Mouse (Mus musculus) liver, embryonic 15.5 days (tissue): ENCODE results near the gene Vkorc1. TPM values are rescaled to one million over a fixed set of nuclear protein-coding genes. Genes with fewer than 3 reads are reported as not detected.
A peak's percentile ranks its signal among the peaks of the same experiment; 100 is the strongest.

Source experiments
- ATAC-seq: fragments of 200-750 bp; cut with Nextera tagmentation; 2 replicates; pipeline ENCODE4 v1.8.0; 2017; ENCODE audit warnings: moderate number of reproducible peaks, mild to moderate bottlenecking, moderate library complexity; ENCODE audit not compliant: insufficient read depth
- H3K27ac ChIP-seq: fragments of 300-500 bp; sonication (generic); replicated peaks from 2 replicates; pipeline ENCODE4 v1.5.1; 2015; ENCODE audit warnings: mild to moderate bottlenecking, inconsistent platforms
- H3K27me3 ChIP-seq: fragments of 300-500 bp; sonication (generic); 2 replicates; pipeline ENCODE4 v1.6.1; 2015; ENCODE audit warnings: mild to moderate bottlenecking, inconsistent platforms
- H3K36me3 ChIP-seq: fragments of 300-500 bp; sonication (generic); replicated peaks from 2 replicates; pipeline ENCODE4 v1.6.1; 2015; ENCODE audit warnings: moderate library complexity, mild to moderate bottlenecking, inconsistent platforms
- H3K4me1 ChIP-seq: fragments of 300-500 bp; sonication (generic); replicated peaks from 2 replicates; pipeline ENCODE4 v1.6.1; 2015; ENCODE audit warnings: inconsistent platforms
- H3K4me2 ChIP-seq: fragments of 300-500 bp; sonication (generic); 2 replicates; pipeline ENCODE4 v1.6.1; 2015; ENCODE audit warnings: moderate library complexity, mild to moderate bottlenecking, inconsistent platforms
- H3K4me3 ChIP-seq: fragments of 300-500 bp; sonication (generic); replicated peaks from 2 replicates; pipeline ENCODE4 v1.5.1; 2015; ENCODE audit warnings: mild to moderate bottlenecking, inconsistent platforms
- H3K9ac ChIP-seq: fragments of 300-500 bp; sonication (generic); 2 replicates; pipeline ENCODE4 v1.6.1; 2015; ENCODE audit warnings: moderate library complexity, mild to moderate bottlenecking, inconsistent platforms
- H3K9me3 ChIP-seq: fragments of 300-500 bp; sonication (generic); replicated peaks from 2 replicates; pipeline ENCODE4 v1.6.1; 2016; ENCODE audit warnings: inconsistent platforms
- WGBS: fragments of 180-500 bp; shearing (Covaris S2); methylation state at CpG from one replicate; pipeline ENCODE4 v1.1.7; 2015; ENCODE audit warnings: mixed read lengths; ENCODE audit not compliant: insufficient replicate concordance; 5-methylcytosine and 5-hydroxymethylcytosine counted together
- polyA plus RNA-seq: library from polyadenylated mRNA; unstranded; fragments of >200 nt; fragmentation: Nextera tagmentation; extraction: Ambion mirVana; gene quantifications from 2 replicates; pipeline ENCODE4 v1.2.1, GENCODE M21; 2015

Vkorc1 gene
- polyA plus RNA-seq, 1 experiment from 2014 or later = 122 TPM

- Histone ChIP-seq H3K4me1 (peaks cover 55% of the 10 kb centered on the region), H3K9ac (peak within 1 kb of the TSS; percentile 39), H3K9me3 (no peaks in the 10 kb centered on the region), H3K27me3 (peaks cover 9% of the 10 kb centered on the region; the same call in 1 of the 2 replicates), H3K4me2 (peak within 1 kb of the TSS; percentile 50), H3K4me3 (peak within 1 kb of the TSS; percentile 49), H3K27ac (peak within 1 kb of the TSS; percentile 45; the same call in 1 of the 2 replicates), H3K36me3 (peaks cover 22% of the 10 kb centered on the region)
- WGBS = 25% methylated on average over 6 of the region's 6 CpGs
- no peak for ATAC-seq
Measured at GRCm38 (mm10) chr7:127929923-127930322, 34.5 kb upstream of the Vkorc1 start, which contains the start of gene Prss8. Prss8 (minus strand) TSS chr7:127930104.

DNA sequence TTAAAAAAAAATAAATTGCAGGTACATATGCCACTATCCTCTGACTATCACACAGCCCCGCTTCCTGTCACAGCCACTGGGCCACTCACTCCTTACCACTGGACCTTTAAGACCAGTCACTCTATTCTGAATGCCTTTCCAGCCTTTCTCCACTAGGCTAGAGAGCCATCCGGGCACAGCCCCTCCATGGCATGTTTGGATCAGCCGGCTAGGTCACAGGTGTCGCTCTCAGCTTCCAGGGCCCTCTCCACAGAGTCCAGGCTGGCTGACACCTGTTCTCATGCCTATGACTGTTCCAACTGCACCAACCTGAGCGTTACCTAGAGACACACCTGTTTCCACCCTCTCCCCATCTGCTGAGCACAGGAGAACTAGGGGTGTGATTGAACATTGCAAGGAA is 33.2 kb upstream of the Vkorc1 start:
- Histone ChIP-seq H3K36me3 (peaks cover 31% of the 10 kb centered on the region), H3K4me1 (peaks cover 43% of the 10 kb centered on the region), H3K4me2 (peak overlapping the region; percentile 50), H3K27me3 (peaks cover 9% of the 10 kb centered on the region; the same call in 1 of the 2 replicates), H3K4me3 (peak overlapping the region; percentile 49), H3K9ac (no peak overlapping the region), H3K27ac (no peak overlapping the region), H3K9me3 (no peaks in the 10 kb centered on the region)
- ATAC-seq = no peak
- 60% methylated on average over 5 of the region's 5 CpGs for WGBS

- H3K4me2 ChIP-seq = no peak overlapping the region
- peaks cover 33% of the 10 kb centered on the region for H3K36me3 ChIP-seq
- H3K9me3 ChIP-seq = no peaks in the 10 kb centered on the region
- H3K4me1 ChIP-seq = peaks cover 46% of the 10 kb centered on the region
- WGBS = 76% methylated on average over 11 of the region's 11 CpGs
- ATAC-seq = no peak
- H3K27me3 ChIP-seq = peaks cover 9% of the 10 kb centered on the region; the same call in 1 of the 2 replicates
- no peak overlapping the region for H3K4me3 ChIP-seq
- no peak overlapping the region for H3K9ac ChIP-seq
- H3K27ac ChIP-seq = no peak overlapping the region
Measured at GRCm38 (mm10) chr7:127927726-127928125, 32.3 kb upstream of the Vkorc1 start.

- peaks cover 52% of the 10 kb centered on the region for H3K4me1 ChIP-seq
- H3K4me3 ChIP-seq = no peak overlapping the region
Measured at GRCm38 (mm10) chr7:127926846-127927245, 31.4 kb upstream of the Vkorc1 start.

DNA sequence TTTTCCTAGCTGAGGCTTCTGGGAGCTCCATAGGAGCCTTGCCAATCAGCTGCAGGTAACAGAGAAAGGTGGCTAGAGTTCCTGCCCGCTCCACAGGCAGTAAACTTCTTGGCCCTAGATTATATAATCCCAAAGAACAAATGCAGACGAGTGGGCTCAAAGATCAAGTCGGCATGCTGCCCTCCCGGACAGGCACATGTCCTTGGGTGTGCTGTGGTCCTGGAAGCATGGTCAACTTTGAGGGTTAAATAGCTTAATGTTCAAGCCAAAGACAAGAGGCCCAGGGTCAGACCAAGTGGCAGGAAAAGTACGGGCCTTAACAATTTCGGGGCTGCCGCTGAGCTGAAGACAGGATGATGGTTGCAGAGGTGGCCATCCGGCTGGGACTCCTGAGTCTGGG is 30.6 kb upstream of the Vkorc1 start:
- Histone ChIP-seq H3K9ac (no peak overlapping the region), H3K4me3 (no peak overlapping the region), H3K9me3 (no peaks in the 10 kb centered on the region), H3K4me2 (no peak overlapping the region), H3K4me1 (peaks cover 48% of the 10 kb centered on the region), H3K36me3 (peaks cover 33% of the 10 kb centered on the region), H3K27ac (no peak overlapping the region), H3K27me3 (peaks cover 9% of the 10 kb centered on the region; the same call in 1 of the 2 replicates)
- no peak for ATAC-seq
- WGBS = 77% methylated on average over 8 of the region's 8 CpGs

More at GRCm38 (mm10) chr7:127926846-127927245, 31.4 kb upstream of the Vkorc1 start:
- H3K27me3 ChIP-seq = peaks cover 9% of the 10 kb centered on the region; the same call in 1 of the 2 replicates
- no peak overlapping the region for H3K9ac ChIP-seq
- no peak overlapping the region for H3K4me2 ChIP-seq
- WGBS = 73% methylated on average over 11 of the region's 11 CpGs
- no peak overlapping the region for H3K27ac ChIP-seq
- no peak for ATAC-seq
- H3K9me3 ChIP-seq = no peaks in the 10 kb centered on the region
- peaks cover 33% of the 10 kb centered on the region for H3K36me3 ChIP-seq

GRCm38 (mm10) chr7:127925252-127925651 is 29.8 kb upstream of the Vkorc1 start:
- Histone ChIP-seq H3K27me3 (peaks cover 8% of the 10 kb centered on the region; the same call in 1 of the 2 replicates), H3K4me1 (peaks cover 43% of the 10 kb centered on the region), H3K27ac (no peak overlapping the region), H3K36me3 (peaks cover 36% of the 10 kb centered on the region), H3K9me3 (no peaks in the 10 kb centered on the region), H3K9ac (no peak overlapping the region), H3K4me2 (no peak overlapping the region), H3K4me3 (no peak overlapping the region)
- 70% methylated on average over 5 of the region's 5 CpGs for WGBS
- ATAC-seq = no peak

- H3K4me2 ChIP-seq = no peak overlapping the region
- H3K9me3 ChIP-seq = no peaks in the 10 kb centered on the region
- 70% methylated on average over 5 of the region's 5 CpGs for WGBS
- no peak overlapping the region for H3K9ac ChIP-seq
- H3K36me3 ChIP-seq = peaks cover 36% of the 10 kb centered on the region
- no peak overlapping the region for H3K4me3 ChIP-seq
- no peak overlapping the region for H3K27ac ChIP-seq
- H3K4me1 ChIP-seq = peaks cover 35% of the 10 kb centered on the region
- peaks cover 2% of the 10 kb centered on the region; the same call in 1 of the 2 replicates for H3K27me3 ChIP-seq
- ATAC-seq = no peak
Measured at GRCm38 (mm10) chr7:127923714-127924113, 28.3 kb upstream of the Vkorc1 start.

GRCm38 (mm10) chr7:127922451-127923275 is 27.2 kb upstream of the Vkorc1 start:
- Histone ChIP-seq H3K9ac (no peak overlapping the region), H3K4me2 (no peak overlapping the region), H3K27ac (peak overlapping the region; percentile 64), H3K9me3 (no peaks in the 10 kb centered on the region), H3K36me3 (peaks cover 36% of the 10 kb centered on the region), H3K4me1 (peaks cover 31% of the 10 kb centered on the region), H3K27me3 (no peaks in the 10 kb centered on the region), H3K4me3 (no peak overlapping the region)
- no peak; the same call in 1 of the 2 replicates for ATAC-seq
- 49% methylated on average over 6 of the region's 6 CpGs for WGBS

DNA sequence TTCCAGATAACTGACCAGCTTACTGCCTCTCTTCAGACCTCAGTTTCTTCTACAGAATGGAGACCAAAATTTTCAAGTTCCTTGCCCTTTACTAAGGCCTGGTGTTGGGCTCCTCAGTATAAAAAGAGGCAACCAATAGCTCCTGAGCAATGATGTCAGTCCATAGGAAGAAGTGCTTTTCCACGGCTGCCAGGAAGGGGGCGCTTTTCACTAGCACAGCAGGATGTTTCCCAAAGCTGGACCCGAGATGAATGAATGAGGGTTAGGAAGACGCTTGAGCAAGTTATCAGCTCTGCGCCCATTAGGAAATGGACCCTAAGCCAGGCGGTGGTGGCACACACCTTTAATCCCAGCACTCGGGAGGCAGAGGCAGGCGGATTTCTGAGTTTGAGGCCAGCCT is 26.1 kb upstream of the Vkorc1 start:
- 43% methylated on average over 8 of the region's 8 CpGs for WGBS
- H3K4me1 ChIP-seq = peaks cover 26% of the 10 kb centered on the region
- no peak overlapping the region for H3K4me2 ChIP-seq
- no peak for ATAC-seq
- H3K9me3 ChIP-seq = no peaks in the 10 kb centered on the region
- H3K9ac ChIP-seq = no peak overlapping the region
- no peak overlapping the region for H3K4me3 ChIP-seq
- H3K27ac ChIP-seq = no peak overlapping the region
- peaks cover 38% of the 10 kb centered on the region for H3K36me3 ChIP-seq
- no peaks in the 10 kb centered on the region for H3K27me3 ChIP-seq

DNA sequence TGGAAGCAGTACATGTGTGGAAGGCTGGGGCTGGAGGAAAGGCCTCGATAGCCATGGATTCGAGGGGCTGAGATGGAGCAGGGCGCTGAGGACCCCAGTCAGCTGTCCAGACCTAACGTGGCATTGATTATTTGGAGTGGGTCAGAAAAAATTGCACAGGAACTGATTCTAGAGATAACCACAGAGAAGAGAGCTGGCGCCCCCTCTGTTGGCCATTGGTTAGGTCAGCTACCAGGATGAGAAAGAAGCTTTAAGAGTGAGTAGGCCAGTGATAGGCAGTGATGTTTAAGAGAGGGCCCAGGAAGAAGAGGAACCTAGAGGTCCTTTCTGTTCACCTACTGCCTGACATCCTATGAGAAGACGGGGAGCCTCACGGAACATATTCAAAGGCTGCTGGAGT is 23.9 kb upstream of the Vkorc1 start:
- Histone ChIP-seq H3K9ac (no peak overlapping the region), H3K9me3 (no peaks in the 10 kb centered on the region), H3K4me3 (no peak overlapping the region), H3K4me2 (no peak overlapping the region), H3K36me3 (peaks cover 37% of the 10 kb centered on the region), H3K27ac (no peak overlapping the region), H3K27me3 (no peaks in the 10 kb centered on the region), H3K4me1 (peaks cover 26% of the 10 kb centered on the region)
- 63% methylated on average over 7 of the region's 7 CpGs for WGBS
- no peak for ATAC-seq

- 42% methylated on average over 3 of the region's 3 CpGs for WGBS
- no peak overlapping the region for H3K4me3 ChIP-seq
Measured at GRCm38 (mm10) chr7:127918203-127918602, 22.8 kb upstream of the Vkorc1 start.

More at GRCm38 (mm10) chr7:127918203-127918602, 22.8 kb upstream of the Vkorc1 start:
- H3K27me3 ChIP-seq = no peaks in the 10 kb centered on the region
- H3K4me1 ChIP-seq = peaks cover 25% of the 10 kb centered on the region
- no peaks in the 10 kb centered on the region for H3K9me3 ChIP-seq
- no peak overlapping the region for H3K27ac ChIP-seq
- no peak overlapping the region for H3K4me2 ChIP-seq
- H3K36me3 ChIP-seq = peaks cover 32% of the 10 kb centered on the region
- ATAC-seq = no peak
- no peak overlapping the region for H3K9ac ChIP-seq
